Mouse (Mus musculus): Measurements from ENCODE around the gene Klc2. TPM values are rescaled to one million over a fixed set of nuclear protein-coding genes. Genes with fewer than 3 reads are reported as not detected.

Klc2 gene
- total RNA-seq, 2 experiments from 2014 or later, result 47.1 to 53.0 TPM

- DNase-seq (ENCODE audit: low spot score), result peak; percentile 40
- intact Hi-C loops (cut with DNase I), result no loop called here
Observed at GRCm38 (mm10) chr19:5060365-5061330, 57.7 kb downstream of the Klc2 start.

- peak; percentile 27 for DNase-seq (ENCODE audit: low spot score)
- intact Hi-C loops (cut with DNase I), result no loop called here
Observed at GRCm38 (mm10) chr19:5058801-5059771, 59.3 kb downstream of the Klc2 start.

DNA sequence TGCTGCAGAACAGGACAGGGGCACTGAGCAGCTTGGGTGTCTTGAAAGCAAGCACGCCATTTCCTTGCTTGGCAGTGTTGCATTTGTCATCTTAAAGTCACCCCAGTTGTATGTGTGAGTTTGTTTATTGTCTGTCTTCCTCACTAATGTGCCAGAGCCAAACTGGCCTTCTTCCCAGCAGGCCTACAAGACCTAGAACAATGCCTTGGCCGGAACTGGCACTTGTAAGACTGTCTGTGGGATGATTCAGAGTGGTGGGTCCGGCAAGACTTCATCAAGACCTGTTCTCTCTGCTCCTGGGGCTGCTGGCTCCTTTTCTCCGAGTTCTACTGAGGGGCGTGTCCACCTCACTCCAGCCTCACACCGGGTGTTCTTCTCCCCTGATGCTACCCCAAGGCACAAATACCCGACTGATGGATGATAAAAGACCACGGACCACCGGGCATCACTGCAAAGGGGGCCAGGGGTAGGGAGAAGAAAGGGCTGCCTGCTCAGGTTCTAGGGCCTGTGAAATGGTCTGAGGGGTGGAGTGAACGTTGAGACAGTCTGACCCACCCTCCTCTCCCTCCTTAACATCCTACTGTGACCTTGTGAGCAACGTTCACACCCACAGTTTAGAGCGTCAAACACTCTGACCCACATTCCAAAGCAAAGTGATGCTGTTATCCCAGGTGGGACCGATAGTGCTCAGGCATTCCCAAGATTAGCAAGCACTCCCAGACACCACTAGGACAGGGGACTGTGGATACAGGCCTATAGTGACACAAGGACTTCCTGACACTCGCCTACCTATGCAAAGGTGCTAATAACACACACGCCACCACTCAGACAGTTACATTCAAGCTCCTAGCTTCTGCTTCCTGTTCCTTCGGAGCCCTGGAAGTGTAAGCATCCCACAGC, 60.2 kb downstream of the Klc2 start:
- no peak for DNase-seq (ENCODE audit: low spot score)
- intact Hi-C loops (cut with DNase I), result no loop called here

Other genes starting within 250 kb of the Klc2 start
- gene Actn3, start 240.7 kb downstream of the Klc2 start, total RNA-seq (2021), result under 1 TPM; 0.42 to 0.53 TPM
- 1 to 10 TPM; 2.6 to 4.0 TPM for gene Zdhhc24, start 239.9 kb downstream of the Klc2 start, total RNA-seq (2021)
- 1 to 10 TPM; 4.0 to 4.1 TPM for gene Bbs1, start 211.9 kb downstream of the Klc2 start, total RNA-seq (2021)
- gene Dpp3, start 190.3 kb downstream of the Klc2 start, total RNA-seq (2021), result 10 to 100 TPM; 17.5 to 19.6 TPM
- gene Peli3, start 175.4 kb downstream of the Klc2 start, total RNA-seq (2021), result 1 to 10 TPM; 1.0 to 1.3 TPM
- 10 to 100 TPM; 70.9 to 73.2 TPM for gene Mrpl11, start 156.4 kb downstream of the Klc2 start, total RNA-seq (2021)
- under 1 TPM in 1 of 2 experiments, not detected in 1; 0.06 TPM for gene Npas4, start 128.2 kb downstream of the Klc2 start, total RNA-seq (2021)
- 10 to 100 TPM; 12.2 to 13.3 TPM for gene Slc29a2, start 94.7 kb downstream of the Klc2 start, total RNA-seq (2021)
- gene B4gat1, start 79.7 kb downstream of the Klc2 start, total RNA-seq (2021), result 10 to 100 TPM; 47.0 to 47.3 TPM
- 1 to 10 TPM; 2.2 TPM for gene AC124502.3, start 79.7 kb downstream of the Klc2 start, total RNA-seq (2021)
- 10 to 100 TPM; 11.4 to 12.3 TPM for gene Brms1, start 77.2 kb downstream of the Klc2 start, total RNA-seq (2021)
- gene Rin1, start 68.1 kb downstream of the Klc2 start, total RNA-seq (2021), result 1 to 10 TPM; 1.6 to 3.4 TPM
- 10 to 100 TPM; 15.3 to 16.1 TPM for gene Cd248, start 50.5 kb downstream of the Klc2 start, total RNA-seq (2021)
- gene Tmem151a, start 33.0 kb downstream of the Klc2 start, total RNA-seq (2021), result 1 to 10 TPM; 4.0 to 4.8 TPM
- 10 to 100 TPM; 91.5 to 92.6 TPM for gene Yif1a, start 30.0 kb downstream of the Klc2 start, total RNA-seq (2021)
- under 1 TPM in 1 of 2 experiments, not detected in 1; 0.18 TPM for gene Cnih2, start 20.0 kb downstream of the Klc2 start, total RNA-seq (2021)
- 100 to 1,000 TPM; 178 to 189 TPM for gene Rab1b, start 11.5 kb downstream of the Klc2 start, total RNA-seq (2021)
- gene Pacs1, start 154.6 kb upstream of the Klc2 start, total RNA-seq (2021), result 10 to 100 TPM; 21.1 TPM
- 100 to 1,000 TPM; 110 to 115 TPM for gene Sf3b2, start 176.9 kb upstream of the Klc2 start, total RNA-seq (2021)
- gene Gal3st3, start 179.8 kb upstream of the Klc2 start, total RNA-seq (2021), result 10 to 100 TPM; 24.5 to 25.7 TPM
- not detected for gene Catsper1, start 217.2 kb upstream of the Klc2 start, total RNA-seq (2021)
- gene Cst6, start 231.0 kb upstream of the Klc2 start, total RNA-seq (2021), result 1 to 10 TPM; 7.4 to 9.6 TPM
- gene Eif1ad, start 248.2 kb upstream of the Klc2 start, total RNA-seq (2021), result 10 to 100 TPM; 17.6 to 19.4 TPM
- gene Banf1, start 248.6 kb upstream of the Klc2 start, total RNA-seq (2021), result 100 to 1,000 TPM; 122 to 132 TPM